Mouse (Mus musculus): Measurements from ENCODE around the gene Afap1l2. TPM values are rescaled to one million over a fixed set of nuclear protein-coding genes. Genes with fewer than 3 reads are reported as not detected.

Afap1l2 gene
- polyA plus RNA-seq, 1 experiment: 17.3 TPM

DNA sequence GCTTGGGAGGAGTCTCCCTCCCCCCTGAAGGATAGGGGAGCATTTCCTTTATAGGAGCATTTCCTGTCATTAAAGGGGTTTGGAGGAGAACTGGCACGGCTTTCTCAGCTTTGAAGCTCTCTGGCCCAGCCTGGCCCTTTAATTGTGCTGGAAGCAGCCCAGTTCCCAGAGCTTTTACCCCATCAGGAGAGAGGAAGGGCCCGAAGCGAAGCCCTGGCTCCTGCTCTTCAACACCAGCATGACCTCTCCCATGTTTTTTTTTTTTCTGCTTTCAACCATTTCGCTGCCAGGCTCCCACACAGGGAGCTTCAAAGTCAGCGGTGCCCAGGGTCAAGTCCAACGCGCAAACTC lies 4.6 kb downstream of the Afap1l2 start:
- H3K9ac ChIP-seq (ENCODE audit: low read depth, poor library complexity, severe bottlenecking): no peak overlapping the region
- TF ChIP-seq EP300 (IDR thresholded peaks at IDR 0.05; ENCODE audit: insufficient read depth, low read depth, low read length) (no peak), POLR2A (IDR thresholded peaks at IDR 0.05; ENCODE audit: insufficient read depth, low read length) (no peak), CTCF (IDR thresholded peaks at IDR 0.05; ENCODE audit: low read depth, low read length) (no peak)
- H3K4me1 ChIP-seq (ENCODE audit: control insufficient read depth, insufficient read depth, low read length): no peaks in the 10 kb centered on the region
- no peaks in the 10 kb centered on the region for H3K36me3 ChIP-seq (ENCODE audit: control insufficient read depth, insufficient read depth, low read length, poor library complexity, severe bottlenecking)
- no peak overlapping the region for H3K27ac ChIP-seq (ENCODE audit: insufficient read depth, low read length)
- peaks cover 13% of the 10 kb centered on the region for H3K9me3 ChIP-seq (replicated peaks; ENCODE audit: control insufficient read depth, insufficient read depth, low read length, poor library complexity, severe bottlenecking)
- no peak overlapping the region for H3K4me3 ChIP-seq (ENCODE audit: low read depth, low read length)
- no peaks in the 10 kb centered on the region for H3K27me3 ChIP-seq (ENCODE audit: control insufficient read depth, insufficient read depth, low read length, poor library complexity, severe bottlenecking)

- Histone ChIP-seq H3K9ac (ENCODE audit: low read depth, poor library complexity, severe bottlenecking) (no peak overlapping the region), H3K36me3 (ENCODE audit: control insufficient read depth, insufficient read depth, low read length, poor library complexity, severe bottlenecking) (no peaks in the 10 kb centered on the region), H3K27ac (ENCODE audit: insufficient read depth, low read length) (no peak overlapping the region), H3K4me1 (ENCODE audit: control insufficient read depth, insufficient read depth, low read length) (no peaks in the 10 kb centered on the region), H3K4me3 (ENCODE audit: low read depth, low read length) (no peak overlapping the region), H3K27me3 (ENCODE audit: control insufficient read depth, insufficient read depth, low read length, poor library complexity, severe bottlenecking) (no peaks in the 10 kb centered on the region), H3K9me3 (replicated peaks; ENCODE audit: control insufficient read depth, insufficient read depth, low read length, poor library complexity, severe bottlenecking) (peaks cover 13% of the 10 kb centered on the region)
- TF ChIP-seq EP300 (IDR thresholded peaks at IDR 0.05; ENCODE audit: insufficient read depth, low read depth, low read length): no peak
- TF ChIP-seq CTCF (IDR thresholded peaks at IDR 0.05; ENCODE audit: low read depth, low read length): no peak
- no peak for TF ChIP-seq POLR2A (IDR thresholded peaks at IDR 0.05; ENCODE audit: insufficient read depth, low read length)
These were observed 5.1 kb downstream of the Afap1l2 start for GRCm38 (mm10) chr19:57002741-57003459.

- no peaks in the 10 kb centered on the region for H3K36me3 ChIP-seq (ENCODE audit: control insufficient read depth, insufficient read depth, low read length, poor library complexity, severe bottlenecking)
- H3K4me1 ChIP-seq (ENCODE audit: control insufficient read depth, insufficient read depth, low read length): no peaks in the 10 kb centered on the region
- no peak overlapping the region for H3K27ac ChIP-seq (ENCODE audit: insufficient read depth, low read length)
- H3K27me3 ChIP-seq (ENCODE audit: control insufficient read depth, insufficient read depth, low read length, poor library complexity, severe bottlenecking): no peaks in the 10 kb centered on the region
- no peak overlapping the region for H3K9ac ChIP-seq (ENCODE audit: low read depth, poor library complexity, severe bottlenecking)
- no peak overlapping the region for H3K4me3 ChIP-seq (ENCODE audit: low read depth, low read length)
- peaks cover 9% of the 10 kb centered on the region for H3K9me3 ChIP-seq (replicated peaks; ENCODE audit: control insufficient read depth, insufficient read depth, low read length, poor library complexity, severe bottlenecking)
- TF ChIP-seq POLR2A (IDR thresholded peaks at IDR 0.05; ENCODE audit: insufficient read depth, low read length) (no peak), CTCF (IDR thresholded peaks at IDR 0.05; ENCODE audit: low read depth, low read length) (no peak), EP300 (IDR thresholded peaks at IDR 0.05; ENCODE audit: insufficient read depth, low read depth, low read length) (no peak)
These were observed 6.1 kb downstream of the Afap1l2 start for GRCm38 (mm10) chr19:57001926-57002325.

DNA sequence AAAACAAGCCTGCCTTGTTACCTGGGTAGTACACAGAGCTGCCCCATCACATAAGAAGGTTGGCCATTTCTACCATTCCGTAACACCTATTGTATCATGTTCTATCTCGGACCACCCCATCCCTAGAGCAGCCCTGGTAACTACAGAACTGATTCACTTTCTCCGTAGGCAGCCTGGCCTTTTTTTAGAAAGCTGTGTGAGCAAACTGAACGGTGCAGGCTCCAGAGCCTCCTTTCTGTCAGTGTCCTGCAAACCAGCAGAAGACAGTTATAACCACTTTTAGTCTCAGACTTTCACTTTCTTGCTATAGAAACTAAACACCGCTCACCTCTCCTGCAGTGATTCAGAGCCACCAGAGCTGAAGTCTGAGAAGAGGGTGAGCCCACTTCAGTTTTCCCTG lies 7.4 kb downstream of the Afap1l2 start:
- H3K9me3 ChIP-seq (replicated peaks; ENCODE audit: control insufficient read depth, insufficient read depth, low read length, poor library complexity, severe bottlenecking): no peaks in the 10 kb centered on the region
- H3K4me3 ChIP-seq (ENCODE audit: low read depth, low read length): no peak overlapping the region
- no peaks in the 10 kb centered on the region for H3K27me3 ChIP-seq (ENCODE audit: control insufficient read depth, insufficient read depth, low read length, poor library complexity, severe bottlenecking)
- H3K27ac ChIP-seq (ENCODE audit: insufficient read depth, low read length): no peak overlapping the region
- no peaks in the 10 kb centered on the region for H3K4me1 ChIP-seq (ENCODE audit: control insufficient read depth, insufficient read depth, low read length)
- TF ChIP-seq CTCF (IDR thresholded peaks at IDR 0.05; ENCODE audit: low read depth, low read length) (no peak), EP300 (IDR thresholded peaks at IDR 0.05; ENCODE audit: insufficient read depth, low read depth, low read length) (no peak), POLR2A (IDR thresholded peaks at IDR 0.05; ENCODE audit: insufficient read depth, low read length) (no peak)
- H3K36me3 ChIP-seq (ENCODE audit: control insufficient read depth, insufficient read depth, low read length, poor library complexity, severe bottlenecking): no peaks in the 10 kb centered on the region
- no peak overlapping the region for H3K9ac ChIP-seq (ENCODE audit: low read depth, poor library complexity, severe bottlenecking)

- Histone ChIP-seq H3K9ac (ENCODE audit: low read depth, poor library complexity, severe bottlenecking) (no peak overlapping the region), H3K4me3 (ENCODE audit: low read depth, low read length) (no peak overlapping the region), H3K36me3 (ENCODE audit: control insufficient read depth, insufficient read depth, low read length, poor library complexity, severe bottlenecking) (no peaks in the 10 kb centered on the region), H3K27ac (ENCODE audit: insufficient read depth, low read length) (no peak overlapping the region), H3K4me1 (ENCODE audit: control insufficient read depth, insufficient read depth, low read length) (no peaks in the 10 kb centered on the region), H3K9me3 (replicated peaks; ENCODE audit: control insufficient read depth, insufficient read depth, low read length, poor library complexity, severe bottlenecking) (no peaks in the 10 kb centered on the region), H3K27me3 (ENCODE audit: control insufficient read depth, insufficient read depth, low read length, poor library complexity, severe bottlenecking) (no peaks in the 10 kb centered on the region)
- TF ChIP-seq POLR2A (IDR thresholded peaks at IDR 0.05; ENCODE audit: insufficient read depth, low read length) (no peak), CTCF (IDR thresholded peaks at IDR 0.05; ENCODE audit: low read depth, low read length) (no peak), EP300 (IDR thresholded peaks at IDR 0.05; ENCODE audit: insufficient read depth, low read depth, low read length) (no peak)
These were observed 8.2 kb downstream of the Afap1l2 start for GRCm38 (mm10) chr19:56999781-57000180.

DNA sequence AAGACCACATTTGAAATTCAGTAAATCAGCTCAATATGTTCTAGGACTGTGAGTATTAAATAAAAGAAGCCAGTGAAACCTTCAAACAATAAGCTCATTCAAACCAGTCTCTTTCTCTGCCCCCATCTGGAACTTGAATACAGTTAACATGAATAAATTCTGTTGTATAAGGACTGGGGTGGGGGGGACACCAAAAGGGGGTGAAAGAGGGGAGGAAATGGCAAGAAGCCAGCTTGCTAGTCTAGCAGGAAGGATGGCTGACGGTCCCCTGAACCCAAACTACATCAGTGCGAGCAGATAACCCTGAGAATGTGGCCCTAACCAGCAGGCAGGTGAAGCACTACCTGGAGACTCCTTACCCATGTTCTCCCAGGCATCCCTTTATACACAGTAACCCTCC lies 9.1 kb downstream of the Afap1l2 start:
- H3K4me3 ChIP-seq (ENCODE audit: low read depth, low read length): no peak overlapping the region
- TF ChIP-seq CTCF (IDR thresholded peaks at IDR 0.05; ENCODE audit: low read depth, low read length): no peak
- no peak for TF ChIP-seq POLR2A (IDR thresholded peaks at IDR 0.05; ENCODE audit: insufficient read depth, low read length)
- TF ChIP-seq EP300 (IDR thresholded peaks at IDR 0.05; ENCODE audit: insufficient read depth, low read depth, low read length): no peak
- H3K9me3 ChIP-seq (replicated peaks; ENCODE audit: control insufficient read depth, insufficient read depth, low read length, poor library complexity, severe bottlenecking): no peaks in the 10 kb centered on the region
- H3K4me1 ChIP-seq (ENCODE audit: control insufficient read depth, insufficient read depth, low read length): no peaks in the 10 kb centered on the region
- no peaks in the 10 kb centered on the region for H3K27me3 ChIP-seq (ENCODE audit: control insufficient read depth, insufficient read depth, low read length, poor library complexity, severe bottlenecking)
- H3K27ac ChIP-seq (ENCODE audit: insufficient read depth, low read length): no peak overlapping the region
- no peaks in the 10 kb centered on the region for H3K36me3 ChIP-seq (ENCODE audit: control insufficient read depth, insufficient read depth, low read length, poor library complexity, severe bottlenecking)
- H3K9ac ChIP-seq (ENCODE audit: low read depth, poor library complexity, severe bottlenecking): no peak overlapping the region

All from ES-Bruce4 (cell line).